Mouse (Mus musculus) urinary bladder, postnatal 4 days (tissue): ENCODE data around the gene Ankrd13a.
"Not testable (repeated sequence)": the region's sequence is repeated elsewhere in the genome, so short reads cannot be mapped to it uniquely, and the experiment has no call there.

Experiments
- DNase-seq, 2 experiments: peaks; one replicate each; pipeline ENCODE4 v3.0.0; 2021 to 2022; ENCODE audit warnings: low spot score in 2 of 2

Ankrd13a gene

GRCm38 (mm10) chr5:114829740-114830139 is 55.3 kb downstream of the Ankrd13a start:
- DNase-seq: no peak

DNA sequence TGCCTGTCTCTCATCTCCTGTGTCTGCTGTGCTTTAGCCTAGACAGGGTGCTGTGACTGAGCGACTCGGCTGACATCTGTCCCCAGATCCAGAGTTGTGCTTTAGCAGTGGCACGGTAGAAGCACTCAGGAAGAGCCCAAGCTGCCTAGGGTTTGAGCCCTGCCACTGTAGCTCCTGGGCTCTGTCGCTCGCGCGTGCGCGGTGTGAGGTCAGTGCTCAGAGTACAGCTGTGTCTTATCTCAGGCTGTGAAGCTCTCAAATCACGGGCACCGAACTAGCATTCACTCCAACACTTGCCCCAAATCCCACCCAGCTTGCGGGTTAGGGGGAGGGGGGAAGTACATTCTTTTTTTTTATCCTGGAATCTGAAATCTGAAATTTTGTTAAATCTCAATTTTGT is 62.4 kb downstream of the Ankrd13a start:
- no peak for DNase-seq

DNA sequence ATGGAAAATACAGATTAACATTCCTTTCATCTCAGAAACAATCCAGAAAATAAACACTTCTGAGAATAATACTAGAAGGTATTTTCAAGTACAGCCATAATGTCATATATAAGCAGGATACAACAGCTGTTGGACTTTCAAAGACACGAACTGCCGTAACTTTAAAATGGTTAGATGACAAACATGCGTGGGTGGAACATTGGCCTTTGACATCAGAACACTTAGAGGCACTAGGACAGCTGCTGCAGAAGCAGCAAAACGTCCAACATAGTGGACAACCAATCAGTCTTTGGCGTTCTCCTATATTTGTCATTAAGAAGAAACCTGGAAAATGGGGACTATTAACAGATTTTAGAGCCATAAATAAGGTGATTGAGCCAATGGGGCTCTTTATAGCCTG is 66.0 kb downstream of the Ankrd13a start:
- DNase-seq: not testable (repeated sequence)

GRCm38 (mm10) chr5:114842155-114842554 is 67.7 kb downstream of the Ankrd13a start:
- DNase-seq: not testable (repeated sequence)

DNA sequence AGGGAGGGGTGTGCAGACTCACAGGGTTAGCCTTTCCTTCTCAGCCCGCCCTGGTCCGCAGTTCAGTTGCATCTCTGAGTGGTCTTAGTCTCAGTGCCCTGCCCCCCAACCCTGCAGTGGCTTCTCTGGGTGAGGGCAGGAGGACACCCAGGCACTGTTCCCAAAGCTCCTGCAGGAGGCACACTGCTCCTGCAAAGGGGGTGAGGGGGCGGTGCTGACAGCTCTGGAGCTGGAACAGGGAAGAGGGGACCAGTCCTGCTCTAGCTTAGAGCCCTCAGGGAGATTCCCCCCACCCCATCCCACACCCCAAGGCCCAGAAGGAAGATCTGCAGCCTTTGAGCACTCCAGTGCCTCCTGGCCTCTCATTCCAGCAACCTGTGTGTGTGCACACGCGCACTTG is 68.2 kb downstream of the Ankrd13a start:
- no peak for DNase-seq

- DNase-seq: not testable (repeated sequence)
These were observed 69.9 kb downstream of the Ankrd13a start for GRCm38 (mm10) chr5:114844371-114844770.

GRCm38 (mm10) chr5:114851565-114852236 is 77.2 kb downstream of the Ankrd13a start:
- peak in 1 of 2 experiments; percentile 52 for DNase-seq

GRCm38 (mm10) chr5:114853364-114853763 is 78.9 kb downstream of the Ankrd13a start, which contains the start of gene 4930519G04Rik:
Gene 4930519G04Rik, plus strand, starts transcription at chr5:114853664.
- peak in 1 of 2 experiments; percentile 33 for DNase-seq
